Mouse (Mus musculus) olfactory bulb, adult 2 months (tissue): ENCODE measurements at regions not wholly inside any gene's neighbourhood (a gene's known extent, or its start where the extent isn't known, plus 50 kb on each side); places are given as distances from the start of the nearest gene placed in this dataset.

Source experiments
- H3K27ac ChIP-seq: fragments of 200-500 bp; 2 replicates; pipeline ENCODE4 v1.5.1; 2012; ENCODE audit warnings: low read depth, low read length; ENCODE audit not compliant: insufficient read depth
- H3K4me1 ChIP-seq: fragments of 200-500 bp; 2 replicates; pipeline ENCODE4 v1.6.1; 2012; ENCODE audit warnings: low read length; ENCODE audit not compliant: control insufficient read depth, insufficient read depth
- H3K4me3 ChIP-seq: fragments of 200-500 bp; 2 replicates; pipeline ENCODE4 v1.5.1; 2012; ENCODE audit warnings: mild to moderate bottlenecking, low read depth, low read length, moderate library complexity; ENCODE audit not compliant: insufficient read depth
- CTCF ChIP-seq: fragments of 200-500 bp; IDR thresholded peaks from 2 replicates; pipeline ENCODE4 v1.5.1; 2012; ENCODE audit warnings: low read depth, mild to moderate bottlenecking, low read length, moderate library complexity; ENCODE audit not compliant: insufficient read depth
- POLR2A ChIP-seq: fragments of 200-500 bp; IDR thresholded peaks from 2 replicates; pipeline ENCODE4 v1.6.1; 2012; ENCODE audit warnings: mild to moderate bottlenecking, low read depth, low read length, moderate library complexity; ENCODE audit not compliant: insufficient read depth
- WGBS: fragments of 180-500 bp; shearing (Covaris S2); methylation state at CpG from one replicate; pipeline ENCODE4 v1.1.7; 2018; 5-methylcytosine and 5-hydroxymethylcytosine counted together

GRCm38 (mm10) chr1:13807786-13808185 is 2285.3 kb downstream of the 4930444P10Rik start:
- WGBS = 82% methylated on average over 4 of the region's 4 CpGs

GRCm38 (mm10) chr1:13800460-13800859 is 2292.7 kb downstream of the 4930444P10Rik start:
- H3K27ac ChIP-seq = no peak overlapping the region
- H3K4me3 ChIP-seq = no peak overlapping the region
- 76% methylated on average over 1 of the region's 1 CpGs for WGBS
- no peaks in the 10 kb centered on the region for H3K4me1 ChIP-seq
- TF ChIP-seq POLR2A (no peak), CTCF (no peak)

More at GRCm38 (mm10) chr1:13807786-13808185, 2285.3 kb downstream of the 4930444P10Rik start:
- TF ChIP-seq CTCF = no peak
- TF ChIP-seq POLR2A = no peak
- Histone ChIP-seq H3K27ac (no peak overlapping the region), H3K4me3 (no peak overlapping the region), H3K4me1 (no peaks in the 10 kb centered on the region)

GRCm38 (mm10) chr1:13798848-13799247 is 2294.3 kb downstream of the 4930444P10Rik start:
- no peaks in the 10 kb centered on the region for H3K4me1 ChIP-seq
- 89% methylated on average over 1 of the region's 1 CpGs for WGBS
- no peak overlapping the region for H3K27ac ChIP-seq
- TF ChIP-seq POLR2A (no peak), CTCF (no peak)
- H3K4me3 ChIP-seq = no peak overlapping the region

- no peak for TF ChIP-seq POLR2A
- TF ChIP-seq CTCF = no peak
- Histone ChIP-seq H3K27ac (no peak overlapping the region), H3K4me1 (no peaks in the 10 kb centered on the region), H3K4me3 (no peak overlapping the region)
Observed at GRCm38 (mm10) chr1:13795196-13795595, 2297.9 kb downstream of the 4930444P10Rik start.

- TF ChIP-seq CTCF (peak; percentile 88), POLR2A (no peak)
- Histone ChIP-seq H3K4me3 (no peak overlapping the region), H3K4me1 (no peaks in the 10 kb centered on the region), H3K27ac (no peak overlapping the region)
- WGBS = 36% methylated on average over 13 of the region's 13 CpGs
Observed at GRCm38 (mm10) chr1:13789318-13790085, 2303.6 kb downstream of the 4930444P10Rik start.

DNA sequence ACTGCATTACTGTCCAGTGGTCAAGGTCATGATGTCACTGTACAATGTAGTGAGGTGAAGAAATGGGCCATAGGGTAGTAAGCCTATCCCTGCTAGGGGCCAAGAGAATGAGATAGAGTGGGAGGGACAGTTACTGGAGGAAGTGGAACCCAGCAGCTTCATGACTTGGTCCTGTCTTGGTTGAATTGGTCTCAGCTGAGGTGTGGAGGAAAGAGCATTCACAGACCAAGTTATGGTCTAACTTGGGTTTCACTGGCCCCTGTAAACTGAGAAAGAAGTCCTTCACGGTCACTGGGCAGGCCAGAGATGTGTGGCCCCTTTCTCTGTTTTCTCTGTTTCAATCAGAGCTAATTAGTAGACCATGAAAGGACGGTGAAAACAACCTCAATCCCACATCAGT is 2306.1 kb downstream of the 4930444P10Rik start:
- H3K27ac ChIP-seq = no peak overlapping the region
- H3K4me3 ChIP-seq = no peak overlapping the region
- TF ChIP-seq CTCF (no peak), POLR2A (no peak)
- WGBS = 77% methylated on average over 2 of the region's 2 CpGs
- no peaks in the 10 kb centered on the region for H3K4me1 ChIP-seq

DNA sequence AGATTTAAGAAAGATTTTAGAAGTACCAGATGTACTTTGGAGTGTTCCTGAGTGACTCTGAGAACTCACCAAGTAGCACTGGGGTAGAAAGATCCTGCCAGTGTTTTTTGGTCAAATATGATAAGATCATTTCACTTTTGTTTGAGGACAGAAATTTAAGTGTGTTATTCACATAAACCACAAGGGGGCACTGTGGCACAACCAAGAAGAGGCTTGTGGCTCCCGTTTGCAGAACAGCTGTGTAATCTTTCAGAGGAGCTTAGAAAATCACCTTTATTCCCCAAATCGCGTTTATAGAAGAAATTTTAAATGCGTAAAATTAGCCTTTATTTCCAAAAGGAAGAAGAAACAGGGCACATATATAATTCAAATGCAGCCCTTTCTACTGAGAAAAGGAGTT is 2308.7 kb downstream of the 4930444P10Rik start:
- no peak for TF ChIP-seq POLR2A
- H3K4me3 ChIP-seq = no peak overlapping the region
- no peak overlapping the region for H3K27ac ChIP-seq
- H3K4me1 ChIP-seq = no peaks in the 10 kb centered on the region
- WGBS = 2% methylated on average over 4 of the region's 4 CpGs

GRCm38 (mm10) chr1:13782633-13783032 is 2310.5 kb downstream of the 4930444P10Rik start:
- no peak for TF ChIP-seq POLR2A
- no peak for TF ChIP-seq CTCF
- Histone ChIP-seq H3K4me3 (no peak overlapping the region), H3K27ac (no peak overlapping the region), H3K4me1 (no peaks in the 10 kb centered on the region)
- WGBS = 92% methylated on average over 3 of the region's 3 CpGs

GRCm38 (mm10) chr1:13772106-13772505 is 2321.0 kb downstream of the 4930444P10Rik start:
- H3K4me1 ChIP-seq = no peaks in the 10 kb centered on the region
- 61% methylated on average over 2 of the region's 2 CpGs for WGBS
- no peak overlapping the region for H3K27ac ChIP-seq
- no peak overlapping the region for H3K4me3 ChIP-seq
- no peak for TF ChIP-seq CTCF
- TF ChIP-seq POLR2A = no peak
